Mouse (Mus musculus): ENCODE measurements around the gene Capn12.

DNA sequence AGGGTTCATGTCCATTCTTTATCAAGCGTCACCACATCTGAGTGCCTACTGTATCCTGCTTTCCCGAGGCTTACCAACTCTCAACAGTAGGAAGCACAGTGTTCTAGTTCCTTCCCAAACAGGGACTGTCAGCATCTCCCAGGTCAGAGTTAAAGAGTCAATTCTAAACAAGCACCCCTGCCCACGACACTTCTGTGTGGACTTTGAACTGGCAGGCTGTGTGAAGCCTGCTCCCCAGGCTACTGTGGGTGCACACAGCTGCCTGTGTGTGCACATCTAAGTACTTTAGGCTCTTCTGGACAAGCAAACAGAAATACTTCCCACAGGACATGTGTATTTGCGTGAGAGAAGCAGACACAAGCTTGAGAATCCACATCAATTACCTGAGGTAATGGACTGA lies 60.3 kb downstream of the Capn12 start:
- no peak for TF ChIP-seq CTCF (conservative IDR thresholded peaks at IDR 0.05; ENCODE audit: low read length)
- no peak for TF ChIP-seq POU5F1 (IDR thresholded peaks at IDR 0.05; ENCODE audit: borderline replicate concordance, low read length)
- TF ChIP-seq NANOG (IDR thresholded peaks at IDR 0.05; ENCODE audit: borderline replicate concordance, low read length): no peak

Measured in E14TG2a.4 (cell line).